Mouse (Mus musculus) forebrain, embryonic 13.5 days (tissue): ENCODE measurements around the gene Dok3. TPM values are rescaled to one million over a fixed set of nuclear protein-coding genes. Genes with fewer than 3 reads are reported as not detected.

Experiments used
- ATAC-seq: fragments of 200-750 bp; cut with Nextera tagmentation; 2 replicates; pipeline ENCODE4 v1.8.0; 2017
- H3K27ac ChIP-seq: fragments of 300-500 bp; sonication (generic); 2 replicates; pipeline ENCODE4 v1.5.1; 2015; ENCODE audit warnings: inconsistent platforms, mild to moderate bottlenecking, moderate library complexity
- H3K27me3 ChIP-seq: fragments of 300-500 bp; sonication (generic); 2 replicates; pipeline ENCODE4 v1.6.1; 2015; ENCODE audit warnings: mild to moderate bottlenecking, inconsistent platforms
- H3K36me3 ChIP-seq: fragments of 300-500 bp; sonication (generic); 2 replicates; pipeline ENCODE4 v1.6.1; 2015; ENCODE audit warnings: mild to moderate bottlenecking, inconsistent platforms; ENCODE audit not compliant: poor library complexity, severe bottlenecking
- H3K4me1 ChIP-seq: fragments of 300-500 bp; sonication (generic); 2 replicates; pipeline ENCODE4 v1.6.1; 2015; ENCODE audit warnings: inconsistent platforms
- H3K4me2 ChIP-seq: fragments of 300-500 bp; sonication (generic); 2 replicates; pipeline ENCODE4 v1.6.1; 2015; ENCODE audit warnings: inconsistent platforms, mild to moderate bottlenecking, moderate library complexity
- H3K4me3 ChIP-seq: fragments of 300-500 bp; sonication (generic); 2 replicates; pipeline ENCODE4 v1.5.1; 2015; ENCODE audit warnings: mild to moderate bottlenecking, inconsistent platforms
- H3K9ac ChIP-seq: fragments of 300-500 bp; sonication (generic); 2 replicates; pipeline ENCODE4 v1.6.1; 2015; ENCODE audit warnings: mild to moderate bottlenecking, inconsistent platforms
- H3K9me3 ChIP-seq: fragments of 300-500 bp; sonication (generic); replicated peaks from 2 replicates; pipeline ENCODE4 v1.6.1; 2016; ENCODE audit warnings: inconsistent platforms
- WGBS: fragments of 180-500 bp; shearing (Covaris S2); methylation state at CpG from one replicate; pipeline ENCODE4 v1.1.7; 2015; 5-methylcytosine and 5-hydroxymethylcytosine counted together
- polyA plus RNA-seq: library from polyadenylated mRNA; unstranded; fragments of >200 nt; fragmentation: Nextera tagmentation; extraction: Ambion mirVana; gene quantifications from 2 replicates; pipeline ENCODE4 v1.2.1, GENCODE M21; 2015

The Dok3 gene
- polyA plus RNA-seq, 1 experiment from 2014 or later: 2.1 TPM

GRCm38 (mm10) chr13:55536194-55537175 is 7.4 kb upstream of the Dok3 start, which contains the start of gene Ddx41:
Gene Ddx41, minus strand, starts transcription at chr13:55536658.
- WGBS: under 1% methylated on average over 70 of the region's 70 CpGs

GRCm38 (mm10) chr13:55535796-55536193 is 6.7 kb upstream of the Dok3 start:
- peak; percentile 7; the same call in 1 of the 2 replicates for ATAC-seq
- peak overlapping the region; percentile 71 for H3K27ac ChIP-seq

More at GRCm38 (mm10) chr13:55536194-55537175, 7.4 kb upstream of the Dok3 start, which contains the start of gene Ddx41:
- Histone ChIP-seq H3K27ac (peak within 1 kb of the TSS; percentile 71), H3K36me3 (peaks cover 79% of the 10 kb centered on the region), H3K27me3 (no peaks in the 10 kb centered on the region), H3K9me3 (no peaks in the 10 kb centered on the region), H3K4me3 (peak within 1 kb of the TSS; percentile 84), H3K9ac (peak within 1 kb of the TSS; percentile 89), H3K4me1 (peaks cover 13% of the 10 kb centered on the region), H3K4me2 (peak within 1 kb of the TSS; percentile 99)
- peak; percentile 98 for ATAC-seq

GRCm38 (mm10) chr13:55535191-55535590 is 6.1 kb upstream of the Dok3 start:
- H3K9ac ChIP-seq: peak overlapping the region; percentile 89; the same call in 1 of the 2 replicates
- peak overlapping the region; percentile 99 for H3K4me2 ChIP-seq
- ATAC-seq: no peak
- H3K27ac ChIP-seq: no peak overlapping the region
- H3K36me3 ChIP-seq: peaks cover 79% of the 10 kb centered on the region
- H3K9me3 ChIP-seq: no peaks in the 10 kb centered on the region
- peaks cover 13% of the 10 kb centered on the region for H3K4me1 ChIP-seq
- peak overlapping the region; percentile 84 for H3K4me3 ChIP-seq
- 92% methylated on average over 15 of the region's 15 CpGs for WGBS
- H3K27me3 ChIP-seq: no peaks in the 10 kb centered on the region

More at GRCm38 (mm10) chr13:55535796-55536193, 6.7 kb upstream of the Dok3 start:
- Histone ChIP-seq H3K4me1 (peaks cover 13% of the 10 kb centered on the region), H3K9ac (peak overlapping the region; percentile 89), H3K4me2 (peak overlapping the region; percentile 99), H3K4me3 (peak overlapping the region; percentile 84), H3K27me3 (no peaks in the 10 kb centered on the region), H3K36me3 (peaks cover 79% of the 10 kb centered on the region), H3K9me3 (no peaks in the 10 kb centered on the region)
- WGBS: 17% methylated on average over 17 of the region's 17 CpGs

GRCm38 (mm10) chr13:55527834-55528772 is 993 bp downstream of the Dok3 start:
- no peak overlapping the region for H3K27ac ChIP-seq
- H3K9ac ChIP-seq: no peak overlapping the region
- no peak overlapping the region for H3K4me2 ChIP-seq
- no peak overlapping the region for H3K4me3 ChIP-seq
- H3K36me3 ChIP-seq: peaks cover 52% of the 10 kb centered on the region
- no peak for ATAC-seq
- H3K9me3 ChIP-seq: no peaks in the 10 kb centered on the region
- no peaks in the 10 kb centered on the region for H3K27me3 ChIP-seq
- WGBS: 82% methylated on average over 18 of the region's 18 CpGs
- H3K4me1 ChIP-seq: no peaks in the 10 kb centered on the region

- no peaks in the 10 kb centered on the region for H3K27me3 ChIP-seq
- 90% methylated on average over 16 of the region's 16 CpGs for WGBS
- H3K27ac ChIP-seq: no peak overlapping the region; the same call in 1 of the 2 replicates
- H3K9me3 ChIP-seq: no peaks in the 10 kb centered on the region
- no peaks in the 10 kb centered on the region for H3K4me1 ChIP-seq
- no peak overlapping the region for H3K4me3 ChIP-seq
- no peak for ATAC-seq
- H3K9ac ChIP-seq: no peak overlapping the region
- H3K36me3 ChIP-seq: peaks cover 43% of the 10 kb centered on the region
- no peak overlapping the region for H3K4me2 ChIP-seq
Observed at GRCm38 (mm10) chr13:55527212-55527611, 1.9 kb downstream of the Dok3 start.

DNA sequence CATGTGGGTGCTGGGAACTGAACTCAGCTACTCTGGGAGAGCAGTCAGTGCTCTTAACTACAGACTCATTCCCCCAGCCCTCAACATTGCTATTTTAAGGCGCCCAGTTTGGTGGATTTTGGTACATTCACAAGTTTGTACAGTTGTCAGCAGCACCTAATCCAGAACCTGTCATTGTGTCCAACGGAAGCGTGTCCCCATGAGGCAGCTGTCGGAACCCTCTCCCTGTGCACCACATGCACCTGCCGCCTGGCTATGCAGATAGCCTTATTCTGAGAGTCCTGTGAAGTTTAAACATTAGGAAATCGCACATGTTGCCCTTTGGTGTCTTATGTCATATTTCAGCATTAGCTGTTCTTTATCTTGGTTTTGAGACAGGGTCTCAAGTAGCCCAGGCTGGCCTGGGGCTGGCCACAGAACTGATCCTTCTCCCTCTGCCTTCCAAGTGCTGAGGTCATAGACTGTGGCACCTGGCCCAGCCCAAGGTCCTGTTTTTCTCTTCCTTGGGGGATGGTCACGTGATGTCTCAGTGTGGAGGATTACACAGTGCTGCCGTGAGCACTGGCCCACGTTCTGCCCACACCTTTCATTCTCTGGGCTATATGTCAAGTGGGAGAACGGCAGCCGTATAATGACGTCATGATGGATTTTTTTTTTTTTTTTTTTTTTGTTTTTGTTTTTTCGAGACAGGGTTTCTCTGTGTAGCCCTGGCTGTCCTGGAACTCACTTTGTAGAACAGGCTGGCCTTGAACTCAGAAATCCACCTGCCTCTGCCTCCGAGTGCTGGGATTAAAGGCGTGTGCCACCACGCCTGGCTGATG is 3.2 kb downstream of the Dok3 start:
- Histone ChIP-seq H3K4me2 (no peak overlapping the region), H3K27ac (no peak overlapping the region), H3K9ac (no peak overlapping the region), H3K4me3 (no peak overlapping the region), H3K9me3 (no peaks in the 10 kb centered on the region), H3K27me3 (no peaks in the 10 kb centered on the region), H3K36me3 (peaks cover 30% of the 10 kb centered on the region), H3K4me1 (no peaks in the 10 kb centered on the region)
- WGBS: 79% methylated on average over 16 of the region's 16 CpGs
- ATAC-seq: no peak

- WGBS: 93% methylated on average over 23 of the region's 23 CpGs
- H3K4me3 ChIP-seq: no peak overlapping the region
Observed at GRCm38 (mm10) chr13:55523951-55524600, 5.0 kb downstream of the Dok3 start.

DNA sequence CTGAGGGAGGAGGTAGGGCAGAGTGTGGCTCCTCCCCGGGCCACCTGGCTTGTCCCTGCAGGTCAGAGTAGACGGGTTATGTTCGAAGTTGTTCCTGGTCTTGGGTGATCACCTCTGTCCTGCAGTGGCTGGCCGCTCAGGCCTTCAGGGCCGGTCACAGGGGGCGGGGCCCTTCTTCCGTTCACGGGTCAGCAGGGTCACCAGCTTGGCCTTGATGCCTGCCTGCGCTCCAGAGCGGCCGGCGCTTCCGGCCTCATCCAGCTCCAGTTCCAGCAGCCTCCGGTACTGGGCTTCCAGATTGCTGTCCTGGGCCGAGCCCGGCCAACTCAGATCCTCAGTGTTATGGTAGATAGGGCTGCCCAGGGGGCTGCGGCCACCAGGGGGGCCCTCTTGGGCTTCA is 5.8 kb downstream of the Dok3 start:
- Histone ChIP-seq H3K27ac (no peak overlapping the region), H3K27me3 (no peaks in the 10 kb centered on the region), H3K4me2 (no peak overlapping the region), H3K4me1 (no peaks in the 10 kb centered on the region), H3K4me3 (no peak overlapping the region), H3K9ac (no peak overlapping the region), H3K9me3 (no peaks in the 10 kb centered on the region), H3K36me3 (0 out of 2 replicates have a peak, but pooled peaks cover 8% of the 10 kb centered on the region)
- WGBS: 72% methylated on average over 17 of the region's 17 CpGs
- ATAC-seq: no peak

More at GRCm38 (mm10) chr13:55523951-55524600, 5.0 kb downstream of the Dok3 start:
- ATAC-seq: no peak
- Histone ChIP-seq H3K4me1 (no peaks in the 10 kb centered on the region), H3K4me2 (no peak overlapping the region), H3K27me3 (no peaks in the 10 kb centered on the region), H3K36me3 (peaks cover 11% of the 10 kb centered on the region), H3K27ac (no peak overlapping the region), H3K9me3 (no peaks in the 10 kb centered on the region), H3K9ac (no peak overlapping the region)

GRCm38 (mm10) chr13:55522730-55523129 is 6.4 kb downstream of the Dok3 start:
- no peak overlapping the region for H3K9ac ChIP-seq
- ATAC-seq: no peak
- no peak overlapping the region for H3K4me3 ChIP-seq
- no peaks in the 10 kb centered on the region for H3K4me1 ChIP-seq
- H3K27ac ChIP-seq: no peak overlapping the region
- H3K36me3 ChIP-seq: 0 out of 2 replicates have a peak, but pooled peaks cover 8% of the 10 kb centered on the region
- WGBS: 60% methylated on average over 8 of the region's 8 CpGs
- no peak overlapping the region for H3K4me2 ChIP-seq
- H3K9me3 ChIP-seq: no peaks in the 10 kb centered on the region
- no peaks in the 10 kb centered on the region for H3K27me3 ChIP-seq

DNA sequence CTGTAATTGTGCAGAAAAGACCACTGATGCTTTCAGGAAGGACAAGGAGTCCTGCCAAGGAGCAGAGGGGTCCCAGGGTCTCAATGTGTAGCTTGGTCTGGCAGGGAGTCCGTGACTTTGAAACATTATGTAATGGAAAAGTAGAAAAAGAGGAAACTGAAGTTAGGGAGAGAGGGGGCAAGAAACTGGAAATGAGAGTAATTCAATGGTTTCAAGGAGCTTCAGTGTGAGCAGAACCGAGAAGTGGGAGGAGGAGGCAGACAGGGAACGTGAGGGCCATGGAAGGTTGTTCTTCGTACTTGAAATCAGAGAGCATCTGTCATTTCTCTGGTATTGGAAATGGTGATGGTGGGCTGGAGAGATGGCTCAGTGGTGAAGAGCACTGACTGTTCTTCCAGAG is 9.5 kb downstream of the Dok3 start:
- 83% methylated on average over 4 of the region's 4 CpGs for WGBS
- H3K4me3 ChIP-seq: no peak overlapping the region
- no peaks in the 10 kb centered on the region for H3K36me3 ChIP-seq
- H3K9ac ChIP-seq: no peak overlapping the region
- no peak overlapping the region for H3K4me2 ChIP-seq
- no peaks in the 10 kb centered on the region for H3K4me1 ChIP-seq
- H3K27me3 ChIP-seq: peaks cover 3% of the 10 kb centered on the region; the same call in 1 of the 2 replicates
- no peak overlapping the region for H3K27ac ChIP-seq
- ATAC-seq: no peak
- no peaks in the 10 kb centered on the region for H3K9me3 ChIP-seq
